Mouse (Mus musculus): ENCODE results near the gene Ccnk.

The Ccnk gene

GRCm38 (mm10) chr12:108246759-108247500, 67.6 kb downstream of the Ccnk start:
- no peak for DNase-seq (ENCODE audit: low spot score in 2 of 2)

DNA sequence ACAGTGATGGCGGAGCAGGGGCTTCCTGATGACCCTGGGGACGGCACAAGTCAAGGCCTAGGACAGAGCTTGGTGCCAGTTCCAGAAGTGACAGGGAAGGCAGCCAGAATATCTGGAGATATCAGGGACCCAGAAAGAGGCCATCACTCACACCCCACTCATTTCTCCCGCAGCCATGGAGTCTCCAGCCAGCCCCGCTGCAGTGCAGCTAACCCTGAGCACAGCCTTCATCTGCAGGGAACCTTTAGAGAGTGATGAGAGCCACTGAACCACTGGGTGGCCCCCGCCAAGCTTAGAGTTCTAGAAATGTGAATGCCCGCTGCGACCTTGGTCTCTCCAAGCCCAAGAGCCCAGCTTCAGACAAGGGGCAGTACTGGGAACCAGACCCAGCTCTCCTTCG, 69.6 kb downstream of the Ccnk start:
- no peak for DNase-seq (ENCODE audit: low spot score in 2 of 2)

DNA sequence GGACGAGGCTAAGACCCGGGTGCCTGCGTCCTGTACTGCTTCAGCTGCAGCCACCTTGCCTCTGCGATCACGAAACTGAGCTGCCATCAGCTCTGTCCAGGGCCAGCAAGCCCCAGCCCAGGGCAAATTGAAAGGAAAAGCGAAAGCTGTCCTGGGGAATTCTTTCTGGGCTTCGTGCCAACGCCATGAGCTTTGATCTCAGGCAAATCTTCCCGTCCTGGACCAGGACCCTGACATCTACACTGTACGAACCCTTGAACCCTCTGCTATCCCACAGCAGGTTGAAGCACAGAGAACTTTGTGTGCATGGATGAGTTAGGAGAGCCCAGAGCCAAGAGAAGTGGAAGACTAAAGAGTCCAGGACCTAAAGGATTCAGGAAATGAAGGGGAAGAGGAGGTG, 70.1 kb downstream of the Ccnk start:
- no peak for DNase-seq (ENCODE audit: low spot score in 2 of 2)

GRCm38 (mm10) chr12:108251034-108251792, 71.8 kb downstream of the Ccnk start:
- no peak for DNase-seq (ENCODE audit: low spot score in 2 of 2)

DNA sequence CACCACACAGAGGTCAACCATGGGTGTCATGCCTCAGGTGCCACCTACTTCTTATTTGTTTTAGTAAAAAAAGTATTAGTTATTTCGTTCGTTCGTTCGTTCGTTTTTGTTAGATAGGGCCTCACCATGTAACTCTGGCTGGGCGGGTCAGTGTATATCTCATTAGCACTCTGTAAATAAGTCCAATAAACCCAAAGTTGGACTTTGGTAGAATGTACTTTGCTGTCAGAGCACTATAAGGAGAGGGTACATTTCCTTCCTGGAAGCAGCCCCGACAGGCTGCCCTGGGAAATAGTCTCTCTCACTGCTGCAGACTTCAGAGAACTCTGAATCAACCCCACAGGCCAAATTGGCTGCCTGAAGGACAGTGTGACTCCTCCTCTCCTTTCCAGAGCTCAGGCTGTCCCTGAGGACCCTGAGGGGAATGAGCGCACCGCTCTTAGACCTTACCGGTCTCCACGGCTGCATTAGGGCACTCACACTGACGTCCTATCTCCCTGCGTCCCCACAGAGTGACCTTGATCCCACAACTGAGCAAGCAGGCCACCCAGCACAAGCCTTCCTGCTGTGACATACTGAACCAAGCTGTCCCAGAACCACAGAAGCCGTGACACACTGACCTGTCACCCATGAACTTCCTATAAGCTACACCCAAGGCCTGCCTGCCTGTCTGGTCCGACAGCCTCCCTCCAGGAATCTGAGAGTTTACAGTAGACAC, 72.6 kb downstream of the Ccnk start:
- DNase-seq (ENCODE audit: low spot score in 2 of 2), result no peak
